Mouse (Mus musculus) layer of hippocampus, postnatal 25 days (tissue): ENCODE measurements around the gene Sms. TPM values are rescaled to one million over a fixed set of nuclear protein-coding genes. Genes with fewer than 3 reads are reported as not detected.

Experiments
- DNase-seq, 2 experiments: peaks; one replicate each; pipeline ENCODE4 v3.0.0; 2022; ENCODE audit warnings: mixed read lengths in 2 of 2, low spot score in 1 of 2; ENCODE audit errors: extremely low spot score in 1 of 2
- total RNA-seq, 2 experiments: library from RNA; stranded (reverse); gene quantifications; 2 replicates each; pipeline ENCODE4 v1.2.3; 2021

The Sms gene
- total RNA-seq = 100 to 1,000 TPM in 1 of 2 experiments, 10 to 100 TPM in 1; 82.0 to 102 TPM

GRCm38 (mm10) chrX:157491944-157492726, at the start of gene Sms:
Gene Sms (minus strand): TSS chrX:157492287.
- DNase-seq = peak; percentile 17 to 39

- no peak for DNase-seq
These were observed 14.3 kb upstream of the Sms start for GRCm38 (mm10) chrX:157506400-157506799.

DNA sequence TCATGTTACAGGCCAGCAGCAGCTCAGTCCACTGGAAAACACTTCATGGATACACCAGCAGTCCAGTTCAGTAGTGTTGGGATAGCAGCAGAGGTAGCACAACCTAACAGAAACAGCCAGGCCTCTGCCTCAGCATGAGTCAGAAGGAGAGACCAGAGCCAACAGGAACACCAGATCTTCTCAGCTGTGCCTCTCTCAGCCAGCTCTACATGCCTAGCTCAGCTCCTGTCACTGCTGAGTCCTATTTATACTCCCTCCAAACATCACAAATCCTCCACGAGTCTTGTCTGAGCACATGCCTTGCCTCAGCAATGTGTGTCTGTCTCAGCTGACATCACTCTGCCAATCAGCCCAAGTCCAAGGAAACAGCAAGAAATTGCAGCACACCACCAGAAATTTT, 12.4 kb upstream of the Sms start:
- no peak for DNase-seq

GRCm38 (mm10) chrX:157501871-157502270, 9.8 kb upstream of the Sms start:
- no peak for DNase-seq

GRCm38 (mm10) chrX:157500004-157500403, 7.9 kb upstream of the Sms start:
- no peak for DNase-seq

- no peak for DNase-seq
These were observed 1.1 kb upstream of the Sms start for GRCm38 (mm10) chrX:157493159-157493558.

DNA sequence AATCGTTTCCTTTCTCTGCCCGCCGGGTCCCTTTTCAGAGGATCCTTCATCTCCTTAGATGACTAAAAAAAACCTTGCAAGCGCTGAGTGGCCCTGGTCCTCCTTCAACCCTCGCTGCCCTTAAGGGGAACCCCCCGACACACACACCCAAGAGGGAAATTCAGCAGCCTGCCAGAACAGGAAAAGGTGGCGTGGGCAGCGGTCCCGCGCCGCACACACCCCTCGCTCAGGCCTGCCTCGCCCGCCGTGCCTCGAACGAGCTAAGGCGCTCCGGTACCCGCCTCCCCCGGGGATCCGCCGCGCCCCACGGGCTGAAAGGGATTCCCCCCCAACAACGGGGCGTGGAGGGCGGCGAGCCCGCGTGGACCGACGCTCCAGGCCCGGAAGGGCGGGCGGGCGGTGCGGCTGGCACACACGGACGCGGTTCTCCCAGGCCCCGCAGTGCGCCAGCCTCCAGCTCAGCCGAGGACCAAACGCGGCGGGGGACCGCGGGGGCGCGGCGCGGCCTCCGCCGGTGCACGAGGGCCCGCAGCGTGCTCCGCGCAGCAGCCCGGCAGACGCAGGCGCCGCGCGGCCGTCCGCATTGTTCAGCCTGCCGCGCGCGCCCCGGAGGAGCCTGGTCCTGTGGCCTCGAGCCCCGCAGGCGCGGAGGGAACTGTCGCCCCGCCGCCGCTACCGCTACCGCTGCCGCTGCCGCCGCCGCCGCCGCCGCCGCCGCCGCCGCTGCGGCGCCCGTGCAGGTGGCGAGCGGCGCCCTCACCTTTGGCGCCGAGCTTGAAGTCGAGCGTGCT, 747 bp downstream of the Sms start:
- peak; percentile 4 to 19 for DNase-seq

- peak in 1 of 2 experiments; percentile 10 for DNase-seq
These were observed 1.3 kb downstream of the Sms start for GRCm38 (mm10) chrX:157490769-157491144.

DNA sequence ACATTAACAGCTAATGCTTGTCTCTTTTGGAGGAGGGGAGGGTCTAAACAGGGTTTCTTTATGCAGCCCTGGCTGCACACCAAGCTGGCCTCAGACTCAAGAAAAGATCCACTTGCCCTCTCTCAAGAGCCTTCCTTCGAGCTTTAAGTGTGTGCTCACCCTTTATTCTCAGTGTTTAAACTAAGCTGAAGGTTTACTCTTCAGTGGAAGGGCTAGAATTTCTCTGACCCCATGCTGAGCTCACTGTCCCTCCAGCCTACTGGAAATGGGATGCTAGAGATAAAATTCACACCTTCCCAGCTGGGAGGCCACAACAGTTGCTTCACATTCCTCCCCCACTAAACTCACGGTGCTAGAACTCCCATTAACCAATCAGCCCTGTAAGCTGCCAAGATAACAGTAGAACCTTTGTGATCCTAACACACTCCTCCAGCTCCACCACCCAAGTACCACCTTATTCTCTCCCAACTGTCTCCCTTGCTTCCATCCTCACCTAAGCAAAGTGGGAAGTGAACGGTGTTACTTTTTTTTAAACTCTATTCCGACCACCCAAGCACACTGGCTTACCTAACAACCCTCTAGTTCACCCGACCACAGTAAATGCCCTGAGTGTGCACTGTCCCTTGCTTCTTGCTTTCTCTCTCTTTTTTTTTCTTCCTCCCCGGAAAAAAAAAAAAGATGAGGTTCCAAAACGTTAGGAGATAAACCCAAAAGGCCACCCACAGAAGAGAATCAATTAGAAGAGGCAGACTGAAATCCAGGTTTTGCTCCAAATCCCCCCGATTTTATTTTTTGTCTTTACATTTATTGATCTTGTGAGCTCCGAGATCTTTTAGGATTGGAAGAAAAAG, 2.0 kb downstream of the Sms start:
- DNase-seq = no peak

DNA sequence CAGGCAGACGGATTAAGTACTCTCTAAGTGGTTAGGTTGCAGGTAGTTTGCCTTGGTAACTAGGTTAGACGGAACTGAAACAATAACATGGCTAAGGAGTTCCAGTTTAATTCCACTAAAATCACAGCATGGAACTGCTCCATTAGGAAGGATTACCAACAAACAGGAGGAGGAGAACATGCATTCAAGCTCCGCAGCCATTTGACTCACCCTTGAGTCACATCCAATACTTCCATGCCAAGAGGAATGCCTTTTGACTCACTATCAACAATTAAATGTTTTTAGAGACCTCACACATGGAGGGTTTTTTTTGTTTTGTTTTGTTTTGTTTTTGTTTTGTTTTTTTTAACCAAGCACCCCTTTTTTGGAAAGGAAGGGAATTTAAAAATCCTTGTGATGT, 3.3 kb downstream of the Sms start:
- no peak for DNase-seq

GRCm38 (mm10) chrX:157486765-157487164, 5.3 kb downstream of the Sms start:
- peak in 1 of 2 experiments; percentile 12 for DNase-seq

GRCm38 (mm10) chrX:157482842-157483241, 9.2 kb downstream of the Sms start:
- DNase-seq = no peak

GRCm38 (mm10) chrX:157481860-157482259, 10.2 kb downstream of the Sms start:
- no peak for DNase-seq

- DNase-seq = no peak
These were observed 14.8 kb downstream of the Sms start for GRCm38 (mm10) chrX:157477328-157477727.

DNA sequence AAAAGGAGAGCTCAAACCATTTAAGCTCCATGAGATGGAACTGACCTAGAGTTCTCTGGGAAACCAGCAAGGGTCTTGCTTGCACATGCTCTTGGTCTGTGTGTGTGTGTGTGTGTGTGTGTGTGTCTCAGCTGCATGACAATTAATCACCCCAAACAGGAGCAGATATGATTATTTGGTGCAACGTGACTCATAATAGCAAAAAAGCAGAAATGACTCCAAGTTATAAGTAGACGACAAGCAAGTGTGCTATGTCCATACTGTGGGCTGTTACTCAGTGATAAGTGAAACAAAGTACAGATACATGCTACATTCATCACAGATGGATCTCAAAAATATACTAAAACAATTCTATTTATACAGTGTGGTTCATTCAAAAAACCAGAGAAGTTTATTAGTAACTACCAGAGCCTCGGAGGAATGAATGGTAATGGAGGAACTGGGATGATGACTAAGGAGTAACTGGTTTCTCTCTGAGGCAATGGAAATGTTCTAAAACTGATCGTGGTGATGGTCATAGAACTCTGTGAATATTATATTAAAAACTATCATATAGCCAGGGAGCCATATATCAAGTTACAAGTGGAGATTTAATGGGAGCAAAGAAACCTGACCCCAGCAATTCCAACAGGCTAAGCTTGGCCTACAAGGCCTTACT, 15.8 kb downstream of the Sms start:
- no peak for DNase-seq

- DNase-seq = no peak
These were observed 20.1 kb downstream of the Sms start for GRCm38 (mm10) chrX:157471711-157472660.

GRCm38 (mm10) chrX:157468795-157469194, 23.3 kb downstream of the Sms start:
- DNase-seq = no peak

DNA sequence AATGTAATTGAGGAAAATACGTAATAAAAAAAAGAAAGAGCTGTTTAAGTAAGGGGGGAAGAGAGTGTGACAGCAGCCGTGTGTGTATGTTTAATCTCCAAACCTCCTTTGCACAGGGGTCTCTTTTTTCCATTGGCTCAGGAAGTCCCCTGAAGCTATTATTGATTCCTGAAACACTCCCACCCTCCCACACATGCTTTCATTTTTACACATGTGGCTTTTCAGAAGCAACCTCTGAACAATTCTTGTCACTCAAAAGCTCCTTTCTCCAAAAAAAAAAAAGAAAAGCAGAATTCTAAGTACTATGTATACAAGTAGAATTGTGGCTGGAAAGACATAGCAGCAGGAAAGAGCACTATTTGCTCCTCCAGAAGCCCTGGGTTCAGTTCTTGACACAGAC, 24.0 kb downstream of the Sms start:
- DNase-seq = no peak

GRCm38 (mm10) chrX:157465949-157466348, 26.1 kb downstream of the Sms start:
- DNase-seq = no peak
